Mouse (Mus musculus): ENCODE results near the gene Gng3.

GRCm38 (mm10) chr19:8830664-8831063 lies 8.3 kb downstream of the Gng3 start:
- no peak for TF ChIP-seq POLR2A (IDR thresholded peaks at IDR 0.05; ENCODE audit: borderline replicate concordance, extremely low read depth, insufficient read depth, insufficient read length, poor library complexity, severe bottlenecking)
- no peak for TF ChIP-seq CTCF (IDR thresholded peaks at IDR 0.05; ENCODE audit: borderline replicate concordance, extremely low read depth, insufficient read depth, insufficient read length)

Data from brain, embryonic 14.5 days (tissue).